Mouse (Mus musculus) spleen, adult 2 months (tissue): Measurements from ENCODE around the gene Jmjd4. TPM values are rescaled to one million over a fixed set of nuclear protein-coding genes. Genes with fewer than 3 reads are reported as not detected.

Source experiments
- DNase-seq, 2 experiments: peaks; one replicate each; pipeline versions ENCODE4 v3.0.0 to v3.0.0-alpha.2; 2012 to 2021; ENCODE audit warnings: low spot score in 2 of 2, low read depth in 1 of 2
- H3K27ac ChIP-seq: fragments of 200-500 bp; 2 replicates; pipeline ENCODE4 v1.5.1; 2012; ENCODE audit warnings: low read length, inconsistent platforms; ENCODE audit not compliant: insufficient read depth
- H3K27me3 ChIP-seq: fragments of 200-500 bp; 2 replicates; pipeline ENCODE4 v1.6.1; 2012; ENCODE audit warnings: mild to moderate bottlenecking, moderate library complexity, low read length, inconsistent platforms; ENCODE audit not compliant: control insufficient read depth, insufficient read depth
- H3K36me3 ChIP-seq: fragments of 200-500 bp; 2 replicates; pipeline ENCODE4 v1.6.1; 2012; ENCODE audit warnings: mild to moderate bottlenecking, low read length, inconsistent platforms; ENCODE audit not compliant: control insufficient read depth, insufficient read depth
- H3K4me1 ChIP-seq: fragments of 200-500 bp; 2 replicates; pipeline ENCODE4 v1.6.1; 2011; ENCODE audit warnings: inconsistent platforms; ENCODE audit not compliant: control insufficient read depth, insufficient read depth, insufficient read length
- H3K4me3 ChIP-seq: fragments of 200-500 bp; 2 replicates; pipeline ENCODE4 v1.5.1; 2011; ENCODE audit warnings: mild to moderate bottlenecking, inconsistent platforms; ENCODE audit not compliant: insufficient read depth, insufficient read length; ENCODE audit errors: extremely low read depth
- CTCF ChIP-seq: fragments of 200-500 bp; IDR thresholded peaks from 2 replicates; pipeline ENCODE4 v1.5.1; 2011; ENCODE audit warnings: mild to moderate bottlenecking, inconsistent platforms; ENCODE audit not compliant: insufficient read depth, insufficient read length, insufficient replicate concordance; ENCODE audit errors: extremely low read depth
- POLR2A ChIP-seq: fragments of 200-500 bp; IDR thresholded peaks from 2 replicates; pipeline ENCODE4 v1.6.1; 2011; ENCODE audit warnings: low read depth, low read length, inconsistent platforms
- WGBS: fragments of 180-500 bp; shearing (Covaris S2); methylation state at CpG from one replicate; pipeline ENCODE4 v1.1.7; 2018; 5-methylcytosine and 5-hydroxymethylcytosine counted together
- polyA plus RNA-seq: library from polyadenylated mRNA; depleted of rRNA; stranded (reverse); fragments of >200 nt; gene quantifications from 2 replicates; pipeline ENCODE4 v1.2.3, GENCODE M21; 2012

Jmjd4 gene
- polyA plus RNA-seq, 1 experiment, result 4.7 TPM

- WGBS, result 24% methylated on average over 8 of the region's 8 CpGs
- Histone ChIP-seq H3K36me3 (no peaks in the 10 kb centered on the region), H3K4me3 (no peak overlapping the region), H3K27ac (no peak overlapping the region), H3K27me3 (no peaks in the 10 kb centered on the region), H3K4me1 (peaks cover 6% of the 10 kb centered on the region; the same call in 1 of the 2 replicates)
- peak in 1 of 2 experiments; percentile 6 for DNase-seq
- TF ChIP-seq CTCF (no peak), POLR2A (no peak)
Measured at GRCm38 (mm10) chr11:59421436-59421835, 28.4 kb upstream of the Jmjd4 start.

- no peaks in the 10 kb centered on the region for H3K27me3 ChIP-seq
- H3K4me3 ChIP-seq, result no peak overlapping the region
- H3K27ac ChIP-seq, result no peak overlapping the region
- H3K36me3 ChIP-seq, result no peaks in the 10 kb centered on the region
- 31% methylated on average over 2 of the region's 2 CpGs for WGBS
- TF ChIP-seq POLR2A (no peak), CTCF (no peak)
- no peak for DNase-seq
- peaks cover 6% of the 10 kb centered on the region; the same call in 1 of the 2 replicates for H3K4me1 ChIP-seq
Measured at GRCm38 (mm10) chr11:59421967-59422366, 27.9 kb upstream of the Jmjd4 start.

GRCm38 (mm10) chr11:59423010-59423588 lies 26.7 kb upstream of the Jmjd4 start:
- Histone ChIP-seq H3K4me1 (peaks cover 6% of the 10 kb centered on the region; the same call in 1 of the 2 replicates), H3K27ac (no peak overlapping the region), H3K27me3 (no peaks in the 10 kb centered on the region), H3K36me3 (0 out of 2 replicates have a peak, but pooled peaks cover 2% of the 10 kb centered on the region), H3K4me3 (no peak overlapping the region)
- TF ChIP-seq CTCF, result no peak
- TF ChIP-seq POLR2A, result no peak
- WGBS, result 86% methylated on average over 5 of the region's 5 CpGs
- DNase-seq, result no peak

- Histone ChIP-seq H3K4me1 (peaks cover 6% of the 10 kb centered on the region; the same call in 1 of the 2 replicates), H3K36me3 (0 out of 2 replicates have a peak, but pooled peaks cover 2% of the 10 kb centered on the region), H3K4me3 (no peak overlapping the region), H3K27me3 (no peaks in the 10 kb centered on the region), H3K27ac (no peak overlapping the region)
- TF ChIP-seq CTCF, result peak; percentile 13; the same call in 1 of the 2 replicates
- TF ChIP-seq POLR2A, result no peak
- DNase-seq, result peak; percentile 21 to 60
- 8% methylated on average over 7 of the region's 7 CpGs for WGBS
Measured at GRCm38 (mm10) chr11:59425671-59426101, 24.2 kb upstream of the Jmjd4 start.

GRCm38 (mm10) chr11:59428057-59428660 lies 21.7 kb upstream of the Jmjd4 start:
- no peak for TF ChIP-seq CTCF
- peaks cover 3% of the 10 kb centered on the region; the same call in 1 of the 2 replicates for H3K4me1 ChIP-seq
- no peak overlapping the region for H3K27ac ChIP-seq
- H3K4me3 ChIP-seq, result no peak overlapping the region
- WGBS, result 89% methylated on average over 9 of the region's 9 CpGs
- no peak for DNase-seq
- H3K27me3 ChIP-seq, result no peaks in the 10 kb centered on the region
- H3K36me3 ChIP-seq, result 0 out of 2 replicates have a peak, but pooled peaks cover 2% of the 10 kb centered on the region

GRCm38 (mm10) chr11:59429959-59430358 lies 19.9 kb upstream of the Jmjd4 start:
- DNase-seq, result no peak
- H3K4me3 ChIP-seq, result no peak overlapping the region
- H3K36me3 ChIP-seq, result 0 out of 2 replicates have a peak, but pooled peaks cover 2% of the 10 kb centered on the region
- TF ChIP-seq CTCF (no peak), POLR2A (no peak)
- H3K27me3 ChIP-seq, result no peaks in the 10 kb centered on the region
- H3K4me1 ChIP-seq, result peaks cover 3% of the 10 kb centered on the region; the same call in 1 of the 2 replicates
- 87% methylated on average over 1 of the region's 1 CpGs for WGBS
- H3K27ac ChIP-seq, result no peak overlapping the region

GRCm38 (mm10) chr11:59432261-59432660 lies 17.6 kb upstream of the Jmjd4 start:
- DNase-seq, result no peak
- Histone ChIP-seq H3K4me1 (no peaks in the 10 kb centered on the region), H3K27me3 (no peaks in the 10 kb centered on the region), H3K36me3 (0 out of 2 replicates have a peak, but pooled peaks cover 2% of the 10 kb centered on the region), H3K4me3 (no peak overlapping the region), H3K27ac (no peak overlapping the region)
- no peak for TF ChIP-seq CTCF
- no peak for TF ChIP-seq POLR2A
- 78% methylated on average over 3 of the region's 3 CpGs for WGBS
